Mouse (Mus musculus): ENCODE results near the gene Slc38a7. TPM values are rescaled to one million over a fixed set of nuclear protein-coding genes. Genes with fewer than 3 reads are reported as not detected.

Slc38a7 gene
- polyA plus RNA-seq (2015; fragmentation: Nextera tagmentation; extraction: Ambion mirVana): 12.5 and 13.8 TPM in 2 replicates

GRCm38 (mm10) chr8:95853102-95853843, at the start of gene Slc38a7:
Gene Slc38a7, minus strand, starts transcription at chr8:95853539.
- Histone ChIP-seq H3K4me1 (peaks cover 11% of the 10 kb centered on the region), H3K9ac (peak within 1 kb of the TSS; percentile 70), H3K9me3 (no peaks in the 10 kb centered on the region), H3K4me2 (peak within 1 kb of the TSS; percentile 84), H3K27me3 (no peaks in the 10 kb centered on the region), H3K27ac (peak within 1 kb of the TSS; percentile 37), H3K4me3 (peak within 1 kb of the TSS; percentile 62), H3K36me3 (no peaks in the 10 kb centered on the region)
- WGBS: 8% methylated on average over 22 of the region's 22 CpGs
- ATAC-seq (ENCODE audit: borderline replicate concordance, extremely low read depth, low FRiP score, low TSS enrichment): peak; percentile 91

- WGBS: 42% methylated on average over 7 of the region's 7 CpGs
- Histone ChIP-seq H3K4me2 (no peak overlapping the region), H3K27me3 (no peaks in the 10 kb centered on the region), H3K9ac (no peak overlapping the region), H3K9me3 (no peaks in the 10 kb centered on the region), H3K36me3 (no peaks in the 10 kb centered on the region), H3K27ac (no peak overlapping the region), H3K4me3 (no peak overlapping the region), H3K4me1 (no peaks in the 10 kb centered on the region)
- ATAC-seq (ENCODE audit: borderline replicate concordance, extremely low read depth, low FRiP score, low TSS enrichment): peak; percentile 31; the same call in 1 of the 2 replicates
Measured at GRCm38 (mm10) chr8:95901864-95902263, 48.5 kb upstream of the Slc38a7 start.

DNA sequence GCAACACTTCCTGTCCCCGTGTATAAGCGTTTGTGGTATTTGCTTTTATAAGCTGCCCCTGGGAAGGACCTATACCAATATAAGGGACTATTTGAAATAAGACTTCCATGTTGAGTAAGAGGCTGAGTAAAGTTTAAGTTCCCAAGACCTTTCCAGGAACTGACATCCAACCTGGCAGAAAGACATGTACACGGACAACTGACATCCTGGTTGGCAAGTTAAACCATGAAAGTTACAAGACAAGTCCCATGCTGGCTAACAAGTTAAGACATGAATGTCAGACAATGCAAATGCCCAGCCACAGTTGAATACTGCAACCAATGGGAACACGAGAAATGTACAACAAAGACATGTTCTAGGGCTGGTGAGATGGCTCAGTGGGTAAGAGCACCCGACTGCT, 40.4 kb upstream of the Slc38a7 start:
- Histone ChIP-seq H3K36me3 (no peaks in the 10 kb centered on the region), H3K27me3 (no peaks in the 10 kb centered on the region), H3K27ac (no peak overlapping the region), H3K4me3 (no peak overlapping the region), H3K9me3 (no peaks in the 10 kb centered on the region), H3K4me1 (no peaks in the 10 kb centered on the region; the same call in 1 of the 2 replicates), H3K4me2 (no peak overlapping the region), H3K9ac (no peak overlapping the region)
- 73% methylated on average over 5 of the region's 5 CpGs for WGBS
- no peak for ATAC-seq (ENCODE audit: borderline replicate concordance, extremely low read depth, low FRiP score, low TSS enrichment)

- H3K4me3 ChIP-seq: peak within 1 kb of the TSS; percentile 89
- peak within 1 kb of the TSS; percentile 62 for H3K27ac ChIP-seq
- H3K27me3 ChIP-seq: no peaks in the 10 kb centered on the region
- peak; percentile 87 for ATAC-seq (ENCODE audit: borderline replicate concordance, extremely low read depth, low FRiP score, low TSS enrichment)
- peaks cover 12% of the 10 kb centered on the region for H3K4me1 ChIP-seq
- H3K36me3 ChIP-seq: no peaks in the 10 kb centered on the region
- no peaks in the 10 kb centered on the region for H3K9me3 ChIP-seq
- 7% methylated on average over 31 of the region's 31 CpGs for WGBS
- peak within 1 kb of the TSS; percentile 69 for H3K9ac ChIP-seq
- peak within 1 kb of the TSS; percentile 84 for H3K4me2 ChIP-seq
Measured at GRCm38 (mm10) chr8:95888285-95889136, 35.2 kb upstream of the Slc38a7 start, which contains the start of gene Got2. Gene Got2, minus strand, starts transcription at chr8:95888547.

GRCm38 (mm10) chr8:95887578-95888284, 34.4 kb upstream of the Slc38a7 start:
- Histone ChIP-seq H3K27me3 (no peaks in the 10 kb centered on the region), H3K4me2 (peak overlapping the region; percentile 84), H3K4me1 (peaks cover 12% of the 10 kb centered on the region), H3K9ac (peak overlapping the region; percentile 69), H3K27ac (peak overlapping the region; percentile 62), H3K36me3 (no peaks in the 10 kb centered on the region), H3K9me3 (no peaks in the 10 kb centered on the region), H3K4me3 (peak overlapping the region; percentile 89)
- WGBS: under 1% methylated on average over 38 of the region's 38 CpGs
- peak; percentile 95 for ATAC-seq (ENCODE audit: borderline replicate concordance, extremely low read depth, low FRiP score, low TSS enrichment)

- Histone ChIP-seq H3K4me3 (peak overlapping the region; percentile 89), H3K9ac (peak overlapping the region; percentile 69), H3K9me3 (no peaks in the 10 kb centered on the region), H3K4me2 (peak overlapping the region; percentile 84), H3K4me1 (peaks cover 12% of the 10 kb centered on the region), H3K27me3 (no peaks in the 10 kb centered on the region), H3K36me3 (no peaks in the 10 kb centered on the region), H3K27ac (no peak overlapping the region)
- WGBS: 57% methylated on average over 17 of the region's 17 CpGs
- ATAC-seq (ENCODE audit: borderline replicate concordance, extremely low read depth, low FRiP score, low TSS enrichment): no peak
Measured at GRCm38 (mm10) chr8:95886647-95887577, 33.6 kb upstream of the Slc38a7 start.

- H3K9ac ChIP-seq: no peak overlapping the region
Measured at GRCm38 (mm10) chr8:95885966-95886365, 32.6 kb upstream of the Slc38a7 start.

GRCm38 (mm10) chr8:95885271-95885841, 32.0 kb upstream of the Slc38a7 start:
- Histone ChIP-seq H3K4me2 (no peak overlapping the region), H3K27ac (no peak overlapping the region), H3K4me3 (no peak overlapping the region), H3K9me3 (no peaks in the 10 kb centered on the region), H3K9ac (no peak overlapping the region), H3K4me1 (peaks cover 12% of the 10 kb centered on the region), H3K36me3 (no peaks in the 10 kb centered on the region), H3K27me3 (no peaks in the 10 kb centered on the region)
- 51% methylated on average over 5 of the region's 5 CpGs for WGBS
- ATAC-seq (ENCODE audit: borderline replicate concordance, extremely low read depth, low FRiP score, low TSS enrichment): no peak

More at GRCm38 (mm10) chr8:95885966-95886365, 32.6 kb upstream of the Slc38a7 start:
- no peak overlapping the region for H3K27ac ChIP-seq
- ATAC-seq (ENCODE audit: borderline replicate concordance, extremely low read depth, low FRiP score, low TSS enrichment): no peak
- H3K9me3 ChIP-seq: no peaks in the 10 kb centered on the region
- H3K4me2 ChIP-seq: no peak overlapping the region
- H3K36me3 ChIP-seq: no peaks in the 10 kb centered on the region
- H3K4me1 ChIP-seq: peaks cover 12% of the 10 kb centered on the region
- H3K27me3 ChIP-seq: no peaks in the 10 kb centered on the region
- H3K4me3 ChIP-seq: no peak overlapping the region
- 58% methylated on average over 5 of the region's 5 CpGs for WGBS

- H3K27ac ChIP-seq: no peak overlapping the region
- H3K4me3 ChIP-seq: no peak overlapping the region
- H3K36me3 ChIP-seq: no peaks in the 10 kb centered on the region
- H3K4me2 ChIP-seq: no peak overlapping the region
- no peak for ATAC-seq (ENCODE audit: borderline replicate concordance, extremely low read depth, low FRiP score, low TSS enrichment)
- H3K9me3 ChIP-seq: no peaks in the 10 kb centered on the region
- H3K4me1 ChIP-seq: peaks cover 12% of the 10 kb centered on the region
- no peaks in the 10 kb centered on the region for H3K27me3 ChIP-seq
- 68% methylated on average over 9 of the region's 12 CpGs for WGBS
- H3K9ac ChIP-seq: no peak overlapping the region
Measured at GRCm38 (mm10) chr8:95884491-95884890, 31.2 kb upstream of the Slc38a7 start.

DNA sequence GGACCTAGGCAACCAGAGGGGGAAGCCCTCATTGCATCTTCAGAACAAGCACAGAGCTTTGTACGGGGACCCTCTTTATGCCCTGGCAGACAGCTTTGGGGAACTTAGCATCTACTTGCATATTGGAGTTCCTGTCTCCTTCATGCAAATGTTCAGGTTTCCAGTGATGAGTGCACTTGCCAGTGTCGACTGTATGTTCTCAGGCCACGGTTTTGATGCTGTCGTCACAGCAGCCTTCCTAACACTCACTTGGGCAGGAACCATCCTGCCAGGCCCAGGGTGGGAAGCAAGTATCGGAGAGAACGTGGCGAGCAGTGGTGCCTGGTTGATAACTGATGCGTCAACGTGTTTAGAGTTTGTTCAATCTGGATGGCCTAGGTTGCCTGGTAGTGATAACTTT, 28.9 kb upstream of the Slc38a7 start:
- H3K27me3 ChIP-seq: no peaks in the 10 kb centered on the region
- no peak overlapping the region for H3K27ac ChIP-seq
- H3K4me3 ChIP-seq: no peak overlapping the region
- H3K9ac ChIP-seq: no peak overlapping the region
- no peak overlapping the region for H3K4me2 ChIP-seq
- no peaks in the 10 kb centered on the region for H3K9me3 ChIP-seq
- 81% methylated on average over 9 of the region's 9 CpGs for WGBS
- peaks cover 6% of the 10 kb centered on the region for H3K36me3 ChIP-seq
- ATAC-seq (ENCODE audit: borderline replicate concordance, extremely low read depth, low FRiP score, low TSS enrichment): no peak
- H3K4me1 ChIP-seq: peaks cover 16% of the 10 kb centered on the region

Data from lung, embryonic 15.5 days (tissue).